Mouse (Mus musculus) bone marrow macrophage, adult 2 months (primary cell): ENCODE results near the gene Olfr159.

Source experiments
- CTCF ChIP-seq: IDR thresholded peaks from 2 replicates; pipeline ENCODE4 v1.5.1; 2012; ENCODE audit warnings: low read depth, mild to moderate bottlenecking, low read length, moderate library complexity
- POLR2A ChIP-seq: IDR thresholded peaks from 2 replicates; pipeline ENCODE4 v1.6.1; 2012; ENCODE audit warnings: mild to moderate bottlenecking, low read depth, low read length, borderline replicate concordance

- TF ChIP-seq POLR2A, result no peak
- no peak for TF ChIP-seq CTCF
Observed at GRCm38 (mm10) chr4:43768341-43768740, 2.5 kb downstream of the Olfr159 start.
